Mouse (Mus musculus): ENCODE results near the gene Itgb2.

DNA sequence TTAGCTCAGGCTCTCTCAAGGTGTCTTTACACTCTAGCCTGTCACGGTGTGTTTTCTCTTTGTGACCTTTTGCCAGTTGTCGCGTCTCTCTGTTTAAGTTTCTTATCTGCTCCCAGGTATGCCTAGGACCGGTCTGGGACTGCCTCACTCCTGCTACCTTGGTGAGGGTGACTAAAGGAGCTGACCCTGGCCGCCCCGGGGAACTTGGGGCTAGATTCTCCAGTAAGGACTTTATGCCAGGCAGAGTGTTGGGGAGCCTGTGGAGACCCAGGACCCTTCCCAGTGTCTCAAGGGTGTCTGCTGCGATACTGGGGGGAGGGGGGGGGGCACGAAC lies 52.2 kb downstream of the Itgb2 start:
- no peak for TF ChIP-seq CTCF (IDR thresholded peaks at IDR 0.05; ENCODE audit: insufficient read depth, low read depth, low read length)
- TF ChIP-seq POLR2A (IDR thresholded peaks at IDR 0.05; ENCODE audit: insufficient read depth, low read depth, low read length) = no peak

Data from olfactory bulb, adult 2 months (tissue).